Mouse (Mus musculus) lung, postnatal 0 days (tissue): ENCODE results near the gene Zfp275.

Experiments used
- CTCF ChIP-seq: IDR thresholded peaks from 2 replicates; pipeline ENCODE4 v1.5.1; 2016; ENCODE audit warnings: antibody characterized with exemption, mild to moderate bottlenecking
- EP300 ChIP-seq: IDR thresholded peaks from 2 replicates; pipeline ENCODE4 v1.6.1; 2016; ENCODE audit warnings: antibody characterized with exemption, mild to moderate bottlenecking, control low read depth

GRCm38 (mm10) chrX:73341473-73341872 is 948 bp upstream of the Zfp275 start:
- TF ChIP-seq EP300 (no peak), CTCF (no peak)
